Mouse (Mus musculus) urinary bladder, postnatal 25 days (tissue): ENCODE results near the gene Neu1.

Source experiments
- DNase-seq: peaks from one replicate; pipeline ENCODE4 v3.0.0; 2022; ENCODE audit warnings: low spot score

Neu1 gene

GRCm38 (mm10) chr17:34902895-34903294 is 28.2 kb upstream of the Neu1 start:
- DNase-seq: no peak

DNA sequence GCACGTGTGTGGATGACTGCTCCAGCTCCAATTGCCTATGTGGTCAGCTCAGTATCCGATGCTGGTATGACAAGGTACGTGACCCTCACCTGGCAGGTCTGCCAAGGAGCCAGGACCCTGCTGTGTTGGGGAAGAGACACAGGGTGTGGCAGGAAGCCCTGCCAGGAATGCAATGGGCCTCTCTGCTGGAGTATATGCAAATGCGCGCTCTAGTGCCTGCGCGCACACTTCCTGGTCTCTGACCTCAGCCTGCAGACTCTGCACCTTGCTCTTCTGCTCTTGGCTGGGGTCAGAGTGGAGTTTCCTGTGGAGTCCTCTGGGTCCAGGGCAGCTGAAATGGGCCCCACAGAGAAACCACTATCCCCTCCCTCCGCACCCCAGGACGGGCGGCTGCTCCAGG is 20.1 kb upstream of the Neu1 start:
- no peak for DNase-seq

GRCm38 (mm10) chr17:34911945-34912351 is 19.1 kb upstream of the Neu1 start:
- DNase-seq: peak; percentile 87

DNA sequence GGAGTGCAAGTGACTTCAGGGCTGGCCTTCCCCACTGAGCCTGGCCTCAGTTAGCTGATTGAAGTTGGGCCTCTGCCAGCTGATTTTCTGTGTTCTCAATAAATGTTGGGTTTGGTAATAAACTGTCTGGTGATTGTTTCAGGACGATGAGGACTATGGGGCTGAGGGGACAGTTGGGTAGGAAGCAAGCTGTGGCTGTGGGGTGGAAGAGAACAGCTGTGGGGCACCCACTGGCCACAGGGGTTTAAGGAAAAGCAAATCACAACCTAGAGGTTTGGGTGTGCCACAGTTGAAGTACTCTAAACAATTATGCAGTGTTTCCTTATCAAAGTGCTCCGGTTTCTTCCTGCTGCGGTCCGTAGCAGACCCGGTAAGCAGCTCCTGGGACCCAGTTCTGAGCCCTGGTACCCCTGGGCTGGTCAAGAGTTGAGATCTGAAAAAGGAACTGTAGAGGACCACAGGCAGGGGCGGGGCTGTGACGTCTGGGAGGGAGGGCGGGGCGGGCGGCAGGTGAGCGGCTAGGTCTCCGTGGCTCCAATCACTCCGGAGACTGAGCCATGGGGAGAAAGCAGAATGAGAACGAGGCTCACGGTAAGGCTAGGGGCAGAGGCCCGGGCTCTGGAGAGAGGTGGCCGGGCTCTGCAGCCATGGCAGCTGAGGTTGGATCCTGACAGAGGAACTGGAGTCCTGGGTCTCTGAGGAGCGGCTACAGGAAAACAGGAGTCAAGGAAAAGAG is 17.0 kb upstream of the Neu1 start, which contains the start of gene Slc44a4:
Gene Slc44a4, plus strand, starts transcription at position 537 of the 736 bp plus-strand sequence.
- DNase-seq: no peak

DNA sequence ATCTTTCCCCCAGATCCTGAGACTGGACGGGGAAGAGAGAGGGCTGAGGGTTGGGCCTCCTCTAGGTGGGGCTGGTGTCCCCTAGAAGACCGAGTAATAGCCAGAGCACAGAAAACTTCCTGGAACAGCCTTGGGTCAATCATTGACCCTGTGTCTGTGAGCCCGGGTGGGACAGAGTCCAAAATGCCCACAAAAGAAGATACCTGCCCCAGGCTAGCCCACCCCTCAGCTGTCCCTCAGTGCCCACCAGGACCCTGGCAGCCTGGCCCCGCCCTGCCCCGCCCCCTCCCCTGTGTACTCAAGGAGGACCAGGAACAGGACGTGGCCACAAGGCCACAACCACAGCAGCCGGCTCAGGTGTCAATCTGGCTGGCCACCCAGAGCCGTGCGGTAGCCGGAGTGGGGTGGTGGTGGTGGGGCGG is 15.6 kb upstream of the Neu1 start:
- no peak for DNase-seq

DNA sequence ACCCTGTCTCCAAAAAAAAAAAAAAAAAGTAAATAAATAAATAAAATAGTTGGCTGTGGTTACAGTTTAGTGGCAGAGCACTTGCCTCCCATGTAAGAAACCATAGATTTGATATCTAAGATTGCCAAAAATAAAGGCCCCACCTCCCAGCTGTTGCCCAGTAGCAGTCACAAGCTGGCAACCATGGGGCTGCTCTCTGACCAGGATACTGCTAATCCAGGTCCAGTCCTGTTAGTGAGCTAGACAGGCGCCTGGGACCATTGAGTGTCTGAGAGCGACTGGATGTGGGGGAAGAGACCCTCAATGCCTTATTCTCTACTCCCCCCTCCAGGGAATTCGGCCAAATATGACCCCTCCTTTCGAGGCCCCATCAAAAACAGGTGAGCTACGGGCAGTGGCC is 14.7 kb upstream of the Neu1 start:
- DNase-seq: no peak

DNA sequence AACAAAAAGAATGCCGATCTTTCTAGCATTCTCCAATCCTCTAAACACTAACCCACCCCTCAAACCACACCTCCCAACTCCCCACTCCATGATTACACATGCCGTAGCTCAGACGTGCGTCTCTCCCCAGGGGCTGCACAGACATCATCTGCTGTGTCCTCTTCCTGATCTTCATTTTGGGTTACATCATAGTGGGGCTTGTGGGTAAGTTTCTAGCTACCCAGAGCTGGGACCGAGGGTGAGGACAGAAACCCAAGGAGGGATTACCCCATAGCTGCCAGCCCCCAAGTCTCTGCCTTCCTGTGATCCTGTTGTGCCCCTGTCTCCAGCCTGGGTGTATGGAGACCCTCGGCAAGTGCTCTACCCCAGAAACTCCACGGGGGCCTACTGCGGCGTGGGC is 13.9 kb upstream of the Neu1 start:
- no peak for DNase-seq

- DNase-seq: no peak
Measured at GRCm38 (mm10) chr17:34922939-34923338, 8.1 kb upstream of the Neu1 start.

DNA sequence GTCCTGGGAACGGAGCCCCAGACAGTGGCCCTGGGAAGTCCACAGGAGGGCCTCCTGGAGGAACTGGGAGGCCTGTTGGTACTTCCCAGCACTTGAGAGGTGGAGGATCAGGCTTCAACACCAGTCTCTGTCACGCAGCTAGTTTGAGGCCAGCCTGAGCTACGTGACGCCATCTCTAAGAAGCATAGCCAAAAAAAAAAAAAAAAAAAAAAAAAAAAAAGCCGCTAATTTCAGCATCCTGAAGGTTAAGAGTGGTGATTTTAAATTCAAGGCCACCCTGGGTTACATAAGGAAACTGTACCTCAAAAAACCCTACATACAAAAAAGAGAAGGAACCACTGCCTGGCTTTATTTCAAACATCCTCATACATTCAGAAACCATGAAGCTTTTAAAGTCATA is 6.8 kb upstream of the Neu1 start:
- no peak for DNase-seq

DNA sequence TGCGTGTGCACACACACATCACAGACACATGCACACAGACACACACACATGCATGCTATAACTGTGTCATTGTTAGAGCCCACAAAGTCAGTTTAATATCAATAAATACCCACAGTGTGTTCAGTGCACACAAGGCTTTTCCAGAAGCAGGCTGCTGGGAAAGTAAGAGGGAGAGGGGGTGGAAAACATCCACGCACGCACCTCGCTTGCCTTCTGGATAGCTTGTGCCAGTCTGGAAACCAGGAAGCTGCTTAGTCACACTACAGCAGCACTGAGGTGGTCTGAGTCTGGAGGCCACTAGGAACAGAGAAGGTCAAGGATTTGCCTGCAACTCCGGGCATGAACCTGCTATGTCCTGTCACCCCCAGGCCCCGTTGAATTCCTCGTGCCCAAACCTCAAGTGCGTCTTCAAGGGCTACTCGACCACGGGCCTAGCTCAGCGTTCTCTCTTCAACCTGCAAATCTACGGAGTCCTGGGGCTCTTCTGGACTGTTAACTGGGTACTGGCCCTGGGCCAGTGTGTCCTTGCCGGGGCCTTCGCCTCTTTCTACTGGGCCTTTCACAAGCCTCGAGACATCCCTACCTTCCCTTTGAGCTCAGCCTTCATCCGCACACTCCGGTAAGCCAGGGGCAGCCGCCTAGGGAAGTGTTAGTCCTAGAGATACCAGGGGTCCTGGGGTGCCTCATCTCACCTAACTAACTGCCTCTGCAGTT is 3.6 kb upstream of the Neu1 start:
- DNase-seq: no peak

- DNase-seq: no peak
Measured at GRCm38 (mm10) chr17:34928841-34929240, 2.2 kb upstream of the Neu1 start.

DNA sequence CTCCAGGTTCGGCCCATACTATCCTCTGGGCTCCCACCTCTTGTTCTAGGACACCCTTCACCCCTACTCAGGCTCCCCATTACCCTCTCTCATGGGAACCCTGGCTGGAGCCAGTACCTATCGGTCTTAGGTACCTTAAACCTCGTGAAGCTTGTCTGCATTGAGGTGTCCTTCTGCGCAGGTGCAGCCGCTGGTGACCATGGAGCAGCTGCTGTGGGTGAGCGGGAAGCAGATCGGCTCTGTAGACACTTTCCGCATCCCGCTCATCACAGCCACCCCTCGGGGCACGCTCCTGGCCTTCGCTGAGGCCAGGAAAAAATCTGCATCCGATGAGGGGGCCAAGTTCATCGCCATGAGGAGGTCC is 664 bp downstream of the Neu1 start:
- no peak for DNase-seq

DNA sequence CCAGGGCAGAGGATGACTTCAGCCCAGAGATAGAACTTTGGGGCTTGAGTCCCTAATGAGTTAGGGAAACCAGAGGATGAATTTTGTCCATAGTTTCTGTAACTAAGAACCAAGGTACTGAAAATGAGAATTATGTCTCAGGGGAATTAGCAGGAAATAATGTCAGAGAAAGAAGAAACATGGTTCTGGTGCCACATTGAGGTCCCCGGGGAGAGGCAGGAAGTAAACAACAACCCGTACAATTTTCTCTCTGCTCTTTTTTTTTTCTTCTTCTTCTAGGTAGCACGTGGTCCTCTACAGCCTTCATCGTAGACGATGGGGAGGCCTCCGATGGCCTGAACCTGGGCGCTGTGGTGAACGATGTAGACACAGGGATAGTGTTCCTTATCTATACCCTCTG is 1.2 kb downstream of the Neu1 start:
- DNase-seq: no peak

- DNase-seq: no peak
Measured at GRCm38 (mm10) chr17:34934031-34934430, 3.0 kb downstream of the Neu1 start.

DNA sequence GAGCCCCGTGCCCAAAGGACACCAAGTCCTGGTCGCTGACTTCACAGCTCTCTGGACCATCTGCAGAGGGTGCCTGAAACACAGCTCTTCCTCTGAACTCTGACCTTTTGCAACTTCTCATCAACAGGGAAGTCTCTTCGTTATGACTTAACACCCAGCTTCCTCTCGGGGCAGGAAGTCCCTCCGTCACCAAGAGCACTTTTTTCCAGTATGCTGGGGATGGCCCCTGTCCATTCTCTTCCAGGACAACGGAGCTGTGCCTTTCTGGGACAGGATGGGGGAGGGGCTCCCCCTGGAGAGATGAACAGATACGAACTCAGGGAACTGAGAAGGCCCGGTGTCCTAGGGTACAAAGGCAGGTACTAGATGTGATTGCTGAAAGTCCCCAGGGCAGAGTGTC is 3.8 kb downstream of the Neu1 start:
- no peak for DNase-seq

GRCm38 (mm10) chr17:34937960-34938505 is 7.0 kb downstream of the Neu1 start:
- DNase-seq: no peak

- DNase-seq: no peak
Measured at GRCm38 (mm10) chr17:34941344-34942041, 10.4 kb downstream of the Neu1 start.

- no peak for DNase-seq
Measured at GRCm38 (mm10) chr17:34943128-34943815, 12.2 kb downstream of the Neu1 start.

DNA sequence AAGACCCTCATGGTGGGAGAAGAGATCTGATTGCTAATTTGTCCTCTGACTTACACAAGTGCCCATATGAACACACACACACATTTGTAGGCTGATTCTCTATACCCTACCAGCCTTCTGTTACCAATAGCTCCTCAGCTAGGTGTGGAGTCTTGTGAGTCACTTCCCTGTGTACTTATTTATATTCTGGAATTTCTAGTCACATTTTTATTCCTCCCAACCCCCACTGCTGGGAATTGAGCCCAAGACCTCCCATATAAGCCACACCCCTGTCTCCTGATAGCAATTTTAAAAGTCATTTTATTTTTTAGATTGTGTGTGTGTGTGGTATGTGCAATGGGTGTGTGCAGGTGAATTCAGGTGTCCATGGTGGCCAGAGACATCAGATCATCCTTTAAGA is 13.3 kb downstream of the Neu1 start:
- DNase-seq: no peak

DNA sequence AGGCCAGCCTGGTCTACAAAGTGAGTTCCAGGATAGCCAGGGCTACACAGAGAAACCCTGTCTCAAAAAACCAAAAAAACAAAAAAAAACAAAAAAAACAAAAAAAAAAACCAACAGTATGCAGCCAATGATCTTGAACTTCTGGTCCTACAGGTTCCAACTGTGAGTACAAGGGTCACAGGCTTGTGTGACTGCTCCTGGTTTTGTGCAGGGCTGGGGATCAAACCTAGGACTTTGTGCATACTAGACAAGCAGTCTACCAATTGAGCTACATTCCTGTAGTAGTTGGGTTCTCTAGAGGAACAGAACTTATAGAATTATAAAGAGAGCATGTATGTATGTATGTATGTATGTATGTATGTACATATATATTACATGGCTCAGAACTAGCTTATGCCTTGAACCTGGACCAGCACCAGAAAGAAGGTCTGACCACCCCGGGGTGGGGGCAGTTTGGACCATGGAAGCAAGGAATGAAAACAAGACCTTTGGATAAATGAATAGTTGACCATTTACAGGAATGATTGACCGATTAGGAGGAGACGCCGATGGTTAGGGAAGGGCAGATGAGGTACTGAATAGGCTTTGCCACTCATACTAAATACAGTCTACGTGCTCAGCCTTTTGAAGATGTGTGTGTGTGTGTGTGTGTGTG is 15.6 kb downstream of the Neu1 start:
- no peak for DNase-seq

DNA sequence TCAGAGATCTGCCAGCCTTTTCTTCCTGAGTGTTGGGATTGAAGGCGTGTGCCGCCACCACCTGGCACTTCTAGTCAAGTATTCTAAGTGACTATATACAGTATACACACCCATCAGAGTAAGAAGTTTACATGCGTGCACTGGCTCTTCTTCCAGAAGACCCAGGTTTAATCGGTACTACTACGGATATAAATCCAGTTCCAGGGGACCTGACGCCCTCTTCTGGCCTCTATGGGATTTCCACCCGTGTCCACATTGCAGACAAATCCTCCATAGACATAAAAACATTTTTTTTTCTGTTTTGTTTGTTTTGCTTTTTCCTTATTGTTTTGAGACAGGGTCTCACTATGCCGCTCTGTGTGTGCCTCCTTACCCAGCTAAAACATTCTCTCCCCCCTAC is 16.6 kb downstream of the Neu1 start:
- DNase-seq: no peak
